Mouse (Mus musculus) liver, embryonic 16.5 days (tissue): Measurements from ENCODE around the gene Rbfox2. TPM values are rescaled to one million over a fixed set of nuclear protein-coding genes. Genes with fewer than 3 reads are reported as not detected.

ENCODE experiments used
- ATAC-seq: fragments of 200-750 bp; cut with Nextera tagmentation; 2 replicates; pipeline ENCODE4 v1.8.0; 2017; ENCODE audit warnings: low read depth, mild to moderate bottlenecking, moderate number of reproducible peaks, moderate library complexity
- H3K27ac ChIP-seq: fragments of 300-500 bp; sonication (generic); 2 replicates; pipeline ENCODE4 v1.5.1; 2014; ENCODE audit warnings: mild to moderate bottlenecking, low read length
- H3K27me3 ChIP-seq: fragments of 300-500 bp; sonication (generic); 2 replicates; pipeline ENCODE4 v1.6.1; 2014; ENCODE audit warnings: low read depth, low read length, mixed read lengths; ENCODE audit not compliant: control insufficient read depth, insufficient read depth
- H3K36me3 ChIP-seq: fragments of 300-500 bp; sonication (generic); 2 replicates; pipeline ENCODE4 v1.6.1; 2014; ENCODE audit warnings: mild to moderate bottlenecking; ENCODE audit not compliant: control insufficient read depth, insufficient read depth
- H3K4me1 ChIP-seq: fragments of 300-500 bp; sonication (generic); 2 replicates; pipeline ENCODE4 v1.6.1; 2014; ENCODE audit warnings: low read depth, low read length, mixed read lengths; ENCODE audit not compliant: control insufficient read depth
- H3K4me2 ChIP-seq: fragments of 300-500 bp; sonication (generic); 2 replicates; pipeline ENCODE4 v1.6.1; 2014; ENCODE audit warnings: low read depth, low read length, mixed read lengths
- H3K4me3 ChIP-seq: fragments of 300-500 bp; sonication (generic); 2 replicates; pipeline ENCODE4 v1.5.1; 2014; ENCODE audit warnings: low read depth, mild to moderate bottlenecking, low read length
- H3K9ac ChIP-seq: fragments of 300-500 bp; sonication (generic); 2 replicates; pipeline ENCODE4 v1.6.1; 2014; ENCODE audit warnings: low read depth, low read length
- H3K9me3 ChIP-seq: fragments of 300-500 bp; sonication (generic); replicated peaks from 2 replicates; pipeline ENCODE4 v1.6.1; 2016; ENCODE audit warnings: low read length; ENCODE audit not compliant: control insufficient read depth
- WGBS: fragments of 180-500 bp; shearing (Covaris S2); extraction: QIAGEN DNeasy Blood & Tissue Kit; methylation state at CpG from one replicate; pipeline ENCODE4 v1.1.7; 2014; ENCODE audit not compliant: insufficient replicate concordance; 5-methylcytosine and 5-hydroxymethylcytosine counted together
- polyA plus RNA-seq: library from polyadenylated mRNA; unstranded; fragments of >200 nt; fragmentation: Nextera tagmentation; extraction: Ambion mirVana; gene quantifications from 2 replicates; pipeline ENCODE4 v1.2.1, GENCODE M21; 2015

Gene Rbfox2
- polyA plus RNA-seq, 1 experiment from 2014 or later, result 12.7 TPM

DNA sequence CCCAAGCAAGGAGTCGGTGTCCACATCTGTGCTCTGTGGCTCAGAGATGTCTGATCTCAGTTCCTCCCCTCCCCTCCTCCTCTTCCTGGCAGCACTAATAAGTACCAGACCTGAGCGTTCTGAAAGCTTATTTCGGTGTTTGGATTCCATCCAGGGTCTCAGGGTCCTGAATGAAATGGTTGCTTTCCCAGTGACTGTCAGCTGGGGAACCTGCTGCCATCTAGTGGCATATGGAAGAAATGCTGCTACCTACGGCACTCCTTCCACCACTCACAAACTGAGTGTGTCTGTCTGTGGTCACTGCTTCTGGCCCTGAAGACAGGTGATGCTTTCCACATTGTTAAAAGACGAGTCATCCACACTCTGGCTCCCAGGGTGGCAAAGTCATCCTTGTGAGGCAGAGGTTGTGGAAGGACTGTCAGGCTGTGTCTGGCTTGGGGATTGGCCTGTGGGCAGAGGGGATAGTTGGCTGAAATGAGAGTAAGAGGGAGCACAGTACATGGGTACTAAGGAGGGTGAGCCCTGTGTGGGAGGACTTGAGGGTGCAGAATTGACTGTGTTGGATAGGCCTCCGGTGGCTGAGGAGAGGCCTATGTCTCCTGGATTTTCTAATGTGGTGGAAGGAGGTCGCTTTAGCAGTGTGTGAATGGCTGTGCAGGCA lies 277.3 kb downstream of the Rbfox2 start:
- no peaks in the 10 kb centered on the region for H3K27me3 ChIP-seq
- no peak overlapping the region for H3K9ac ChIP-seq
- 28% methylated on average over 7 of the region's 7 CpGs for WGBS
- no peak for ATAC-seq
- H3K4me2 ChIP-seq, result no peak overlapping the region
- H3K4me3 ChIP-seq, result no peak overlapping the region
- no peaks in the 10 kb centered on the region for H3K4me1 ChIP-seq
- no peaks in the 10 kb centered on the region for H3K36me3 ChIP-seq
- no peaks in the 10 kb centered on the region for H3K9me3 ChIP-seq
- H3K27ac ChIP-seq, result no peak overlapping the region

Other genes with a start within 250 kb of the Rbfox2 start
- gene Apol7a, start 92.1 kb upstream of the Rbfox2 start, polyA plus RNA-seq, result 3.9 and 7.3 TPM in 2 replicates
- gene Apol9a, start 104.1 kb upstream of the Rbfox2 start, polyA plus RNA-seq, result 0.15 TPM in 1 of 2 replicates, not detected in the other
- not detected in 2 replicates for gene Apol7b, start 140.5 kb upstream of the Rbfox2 start, polyA plus RNA-seq
- gene Apol10a, start 170.0 kb upstream of the Rbfox2 start, polyA plus RNA-seq, result 0.04 TPM in 1 of 2 replicates, not detected in the other
- gene Apol11a, start 201.3 kb upstream of the Rbfox2 start, polyA plus RNA-seq, result 0.09 and 0.11 TPM in 2 replicates
- gene Apol7c, start 226.3 kb upstream of the Rbfox2 start, polyA plus RNA-seq, result 0.04 TPM in 1 of 2 replicates, not detected in the other